Mouse (Mus musculus) neutrophil, adult 83 days (primary cell): ENCODE results near the gene Hist1h4k. TPM values are rescaled to one million over a fixed set of nuclear protein-coding genes. Genes with fewer than 3 reads are reported as not detected.

Experiments used
- total RNA-seq, 2 experiments: library from RNA; stranded (reverse); gene quantifications; one replicate each; pipeline ENCODE4 v1.2.4; 2023

The Hist1h4k gene
- 1,000 to 10,000 TPM; 2,442 to 2,952 TPM for total RNA-seq

GRCm38 (mm10) chr13:21750159-21751017 is at the start of gene Hist1h4k:
Gene Hist1h4k, minus strand, starts transcription at chr13:21750505.

GRCm38 (mm10) chr13:21786899-21787629 is 36.8 kb upstream of the Hist1h4k start, which contains the start of the genes Hist1h2an and Hist1h2bp:
Gene Hist1h2an, minus strand, starts transcription at chr13:21787218.
Gene Hist1h2bp, plus strand, starts transcription at chr13:21787461.

GRCm38 (mm10) chr13:21783255-21783617 is 32.9 kb upstream of the Hist1h4k start, which contains the start of gene Hist1h3i:
Gene Hist1h3i, minus strand, starts transcription at chr13:21783370.

GRCm38 (mm10) chr13:21779767-21780731 is 29.7 kb upstream of the Hist1h4k start, which contains the start of gene Hist1h1b:
Gene Hist1h1b, minus strand, starts transcription at chr13:21780625.

GRCm38 (mm10) chr13:21753524-21754285 is 3.4 kb upstream of the Hist1h4k start, which contains the start of the genes Hist1h2ak and Hist1h2bn:
Gene Hist1h2ak, minus strand, starts transcription at chr13:21753827.
Gene Hist1h2bn, plus strand, starts transcription at chr13:21754123.

GRCm38 (mm10) chr13:21734906-21735767 is 15.2 kb downstream of the Hist1h4k start, which contains the start of gene Hist1h4j:
Gene Hist1h4j, plus strand, starts transcription at chr13:21735064.

GRCm38 (mm10) chr13:21721757-21722372 is 28.4 kb downstream of the Hist1h4k start, which contains the start of gene Hist1h2bm:
Gene Hist1h2bm, plus strand, starts transcription at chr13:21722044.

GRCm38 (mm10) chr13:21717397-21718357 is 32.6 kb downstream of the Hist1h4k start, which contains the start of gene Hist1h3h:
Gene Hist1h3h, plus strand, starts transcription at chr13:21717659.

GRCm38 (mm10) chr13:21715864-21716539 is 34.3 kb downstream of the Hist1h4k start, which contains the start of the genes Hist1h2bl and Hist1h2ai:
Gene Hist1h2bl, minus strand, starts transcription at chr13:21716143.
Gene Hist1h2ai, plus strand, starts transcription at chr13:21716422.

Other genes starting within 250 kb of the Hist1h4k start
- 10 to 100 TPM; 11.5 to 12.9 TPM for gene Gm11273, start 249.1 kb downstream of the Hist1h4k start, total RNA-seq
- gene Zkscan8, start 219.4 kb downstream of the Hist1h4k start, total RNA-seq = 1 to 10 TPM; 2.4 to 3.9 TPM
- gene Olfr1366, start 207.7 kb downstream of the Hist1h4k start, total RNA-seq = not detected
- not detected for gene Olfr1535, start 190.6 kb downstream of the Hist1h4k start, total RNA-seq
- not detected for gene Olfr1364, start 168.7 kb downstream of the Hist1h4k start, total RNA-seq
- gene Olfr1362, start 136.5 kb downstream of the Hist1h4k start, total RNA-seq = not detected
- gene Olfr11, start 108.0 kb downstream of the Hist1h4k start, total RNA-seq = not detected
- not detected for gene Olfr1361, start 87.1 kb downstream of the Hist1h4k start, total RNA-seq
- gene Olfr1360, start 73.1 kb downstream of the Hist1h4k start, total RNA-seq = not detected
- gene Olfr1359, start 52.4 kb downstream of the Hist1h4k start, total RNA-seq = not detected
- 1,000 to 10,000 TPM; 1,112 to 1,155 TPM for gene Hist1h2bl, start 34.4 kb downstream of the Hist1h4k start, total RNA-seq
- 100 to 1,000 TPM; 381 to 445 TPM for gene Hist1h2ai, start 34.1 kb downstream of the Hist1h4k start, total RNA-seq
- 1,000 to 10,000 TPM; 1,706 to 1,716 TPM for gene Hist1h3h, start 32.8 kb downstream of the Hist1h4k start, total RNA-seq
- gene Hist1h2bm, start 28.5 kb downstream of the Hist1h4k start, total RNA-seq = 100 to 1,000 TPM; 312 to 338 TPM
- 100 to 1,000 TPM; 189 to 204 TPM for gene Hist1h4j, start 15.4 kb downstream of the Hist1h4k start, total RNA-seq
- gene Hist1h2ak, start 3.3 kb upstream of the Hist1h4k start, total RNA-seq = 100 to 1,000 TPM; 484 to 517 TPM
- 100 to 1,000 TPM; 773 to 822 TPM for gene Hist1h2bn, start 3.6 kb upstream of the Hist1h4k start, total RNA-seq
- gene Hist1h1b, start 30.1 kb upstream of the Hist1h4k start, total RNA-seq = 100 to 1,000 TPM; 670 to 767 TPM
- gene Hist1h3i, start 32.9 kb upstream of the Hist1h4k start, total RNA-seq = 1,000 to 10,000 TPM; 1,415 to 1,653 TPM
- gene Hist1h2an, start 36.7 kb upstream of the Hist1h4k start, total RNA-seq = 100 to 1,000 TPM; 208 to 211 TPM
- 100 to 1,000 TPM; 541 to 563 TPM for gene Hist1h2bp, start 37.0 kb upstream of the Hist1h4k start, total RNA-seq
- 1,000 to 10,000 TPM; 1,187 to 1,287 TPM for gene Hist1h2bq, start 59.7 kb upstream of the Hist1h4k start, total RNA-seq
- gene Hist1h2ao, start 60.0 kb upstream of the Hist1h4k start, total RNA-seq = 1,000 to 10,000 TPM; 2,421 to 2,630 TPM
- 1,000 to 10,000 TPM; 1,420 to 1,801 TPM for gene Hist1h4m, start 61.2 kb upstream of the Hist1h4k start, total RNA-seq
- gene Hist1h4n, start 81.7 kb upstream of the Hist1h4k start, total RNA-seq = 1,000 to 10,000 TPM in 1 of 2 experiments, 100 to 1,000 TPM in 1; 619 to 1,159 TPM
- gene Hist1h2ap, start 83.0 kb upstream of the Hist1h4k start, total RNA-seq = 100 to 1,000 TPM; 551 to 589 TPM
- gene Hist1h2br, start 83.2 kb upstream of the Hist1h4k start, total RNA-seq = 1,000 to 10,000 TPM; 1,190 to 1,308 TPM
- under 1 TPM; 0.35 to 0.60 TPM for gene Zfp184, start 194.6 kb upstream of the Hist1h4k start, total RNA-seq
- gene Pom121l2, start 230.7 kb upstream of the Hist1h4k start, total RNA-seq = not detected